Mouse (Mus musculus) heart, embryonic 10.5 days (tissue): ENCODE measurements at regions not wholly inside any gene's neighbourhood (a gene's known extent, or its start where the extent isn't known, plus 50 kb on each side); places are given as distances from the start of the nearest gene placed in this dataset.

ENCODE experiments used
- DNase-seq: peaks from one replicate; pipeline ENCODE4 v3.0.0-alpha.2; 2017; ENCODE audit warnings: low spot score
- H3K27ac ChIP-seq: fragments of 300-500 bp; sonication (generic); 2 replicates; pipeline ENCODE4 v1.5.1; 2016; ENCODE audit warnings: mild to moderate bottlenecking
- H3K27me3 ChIP-seq: fragments of 300-500 bp; sonication (generic); 2 replicates; pipeline ENCODE4 v1.6.1; 2016; ENCODE audit warnings: mild to moderate bottlenecking; ENCODE audit not compliant: poor library complexity, insufficient read depth, severe bottlenecking
- H3K36me3 ChIP-seq: fragments of 300-500 bp; sonication (generic); 2 replicates; pipeline ENCODE4 v1.6.1; 2016; ENCODE audit warnings: mild to moderate bottlenecking, moderate library complexity
- H3K4me1 ChIP-seq: fragments of 300-500 bp; sonication (generic); 2 replicates; pipeline ENCODE4 v1.6.1; 2016; ENCODE audit warnings: mild to moderate bottlenecking
- H3K4me3 ChIP-seq: fragments of 300-500 bp; sonication (generic); 2 replicates; pipeline ENCODE4 v1.5.1; 2016; ENCODE audit warnings: mild to moderate bottlenecking, moderate library complexity
- H3K9me3 ChIP-seq: fragments of 300-500 bp; sonication (generic); 2 replicates; pipeline ENCODE4 v1.6.1; 2016; ENCODE audit warnings: mild to moderate bottlenecking, moderate library complexity
- WGBS: fragments of 180-500 bp; shearing (Covaris S2); methylation state at CpG from one replicate; pipeline ENCODE4 v1.1.7; 2016; 5-methylcytosine and 5-hydroxymethylcytosine counted together

- Histone ChIP-seq H3K36me3 (no peaks in the 10 kb centered on the region), H3K4me3 (no peak overlapping the region), H3K27ac (no peak overlapping the region), H3K4me1 (no peaks in the 10 kb centered on the region), H3K9me3 (no peaks in the 10 kb centered on the region), H3K27me3 (no peaks in the 10 kb centered on the region)
- WGBS = 69% methylated on average over 7 of the region's 7 CpGs
- DNase-seq = no peak
These were observed 151.6 kb upstream of the Lrig3 start for GRCm38 (mm10) chr10:125814191-125814887.

- no peak for DNase-seq
- no peaks in the 10 kb centered on the region for H3K4me1 ChIP-seq
- WGBS = 55% methylated on average over 5 of the region's 5 CpGs
- no peaks in the 10 kb centered on the region for H3K36me3 ChIP-seq
- H3K27me3 ChIP-seq = no peaks in the 10 kb centered on the region
- H3K4me3 ChIP-seq = no peak overlapping the region
- H3K27ac ChIP-seq = no peak overlapping the region
- H3K9me3 ChIP-seq = no peaks in the 10 kb centered on the region
These were observed 133.8 kb upstream of the Lrig3 start for GRCm38 (mm10) chr10:125832134-125832533.

GRCm38 (mm10) chr10:125832764-125833163, 133.2 kb upstream of the Lrig3 start:
- H3K9me3 ChIP-seq = no peaks in the 10 kb centered on the region
- H3K36me3 ChIP-seq = no peaks in the 10 kb centered on the region
- H3K27me3 ChIP-seq = no peaks in the 10 kb centered on the region
- no peak for DNase-seq
- 78% methylated on average over 7 of the region's 7 CpGs for WGBS
- H3K4me1 ChIP-seq = no peaks in the 10 kb centered on the region
- H3K4me3 ChIP-seq = no peak overlapping the region
- H3K27ac ChIP-seq = no peak overlapping the region

- H3K36me3 ChIP-seq = no peaks in the 10 kb centered on the region
- WGBS = 80% methylated on average over 4 of the region's 4 CpGs
These were observed 132.0 kb upstream of the Lrig3 start for GRCm38 (mm10) chr10:125833989-125834388.

GRCm38 (mm10) chr10:125838982-125839381, 127.0 kb upstream of the Lrig3 start:
- 50% methylated on average over 11 of the region's 11 CpGs for WGBS
- no peak overlapping the region for H3K27ac ChIP-seq
- no peaks in the 10 kb centered on the region for H3K4me1 ChIP-seq
- H3K27me3 ChIP-seq = peaks cover 9% of the 10 kb centered on the region; the same call in 1 of the 2 replicates
- no peak for DNase-seq
- no peaks in the 10 kb centered on the region for H3K36me3 ChIP-seq
- H3K9me3 ChIP-seq = no peaks in the 10 kb centered on the region
- no peak overlapping the region for H3K4me3 ChIP-seq

More at GRCm38 (mm10) chr10:125833989-125834388, 132.0 kb upstream of the Lrig3 start:
- Histone ChIP-seq H3K27ac (no peak overlapping the region), H3K4me3 (no peak overlapping the region), H3K9me3 (no peaks in the 10 kb centered on the region), H3K4me1 (no peaks in the 10 kb centered on the region), H3K27me3 (0 out of 2 replicates have a peak, but pooled peaks cover 5% of the 10 kb centered on the region)
- no peak for DNase-seq

GRCm38 (mm10) chr10:125839621-125840141, 126.3 kb upstream of the Lrig3 start:
- H3K27me3 ChIP-seq = peaks cover 9% of the 10 kb centered on the region; the same call in 1 of the 2 replicates
- WGBS = 20% methylated on average over 5 of the region's 5 CpGs
- H3K4me3 ChIP-seq = no peak overlapping the region
- no peak overlapping the region for H3K27ac ChIP-seq
- no peaks in the 10 kb centered on the region for H3K36me3 ChIP-seq
- H3K4me1 ChIP-seq = no peaks in the 10 kb centered on the region
- no peaks in the 10 kb centered on the region for H3K9me3 ChIP-seq
- no peak for DNase-seq

- DNase-seq = no peak
- no peaks in the 10 kb centered on the region for H3K9me3 ChIP-seq
- WGBS = 81% methylated on average over 1 of the region's 1 CpGs
- H3K27me3 ChIP-seq = peaks cover 9% of the 10 kb centered on the region; the same call in 1 of the 2 replicates
- no peak overlapping the region for H3K4me3 ChIP-seq
- H3K4me1 ChIP-seq = peaks cover 5% of the 10 kb centered on the region
- H3K27ac ChIP-seq = no peak overlapping the region
- H3K36me3 ChIP-seq = no peaks in the 10 kb centered on the region
These were observed 125.6 kb upstream of the Lrig3 start for GRCm38 (mm10) chr10:125840388-125840787.

- no peak for DNase-seq
- no peak overlapping the region for H3K27ac ChIP-seq
- 53% methylated on average over 9 of the region's 9 CpGs for WGBS
- peaks cover 6% of the 10 kb centered on the region for H3K4me1 ChIP-seq
- H3K27me3 ChIP-seq = peaks cover 4% of the 10 kb centered on the region; the same call in 1 of the 2 replicates
- H3K36me3 ChIP-seq = no peaks in the 10 kb centered on the region
- no peak overlapping the region for H3K4me3 ChIP-seq
- H3K9me3 ChIP-seq = no peaks in the 10 kb centered on the region
These were observed 121.6 kb upstream of the Lrig3 start for GRCm38 (mm10) chr10:125844336-125844865.

GRCm38 (mm10) chr10:125845014-125845514, 120.9 kb upstream of the Lrig3 start:
- DNase-seq = no peak
- Histone ChIP-seq H3K4me1 (peaks cover 6% of the 10 kb centered on the region), H3K27ac (peak overlapping the region; percentile 9; the same call in 1 of the 2 replicates), H3K9me3 (no peaks in the 10 kb centered on the region), H3K27me3 (peaks cover 4% of the 10 kb centered on the region; the same call in 1 of the 2 replicates), H3K4me3 (peak overlapping the region; percentile 42), H3K36me3 (no peaks in the 10 kb centered on the region)
- WGBS = 13% methylated on average over 19 of the region's 19 CpGs

- Histone ChIP-seq H3K9me3 (no peaks in the 10 kb centered on the region), H3K4me3 (no peak overlapping the region), H3K27me3 (no peaks in the 10 kb centered on the region), H3K27ac (no peak overlapping the region), H3K4me1 (peaks cover under 1% of the 10 kb centered on the region; the same call in 1 of the 2 replicates), H3K36me3 (no peaks in the 10 kb centered on the region)
- WGBS = 49% methylated on average over 9 of the region's 9 CpGs
- no peak for DNase-seq
These were observed 115.6 kb upstream of the Lrig3 start for GRCm38 (mm10) chr10:125850370-125850769.

- no peaks in the 10 kb centered on the region for H3K4me1 ChIP-seq
- no peaks in the 10 kb centered on the region for H3K36me3 ChIP-seq
- no peaks in the 10 kb centered on the region for H3K27me3 ChIP-seq
- no peak overlapping the region for H3K27ac ChIP-seq
- H3K4me3 ChIP-seq = no peak overlapping the region
- WGBS = 83% methylated on average over 9 of the region's 9 CpGs
- no peak for DNase-seq
- H3K9me3 ChIP-seq = no peaks in the 10 kb centered on the region
These were observed 104.2 kb upstream of the Lrig3 start for GRCm38 (mm10) chr10:125861734-125862133.

GRCm38 (mm10) chr10:125866346-125866745, 99.6 kb upstream of the Lrig3 start:
- Histone ChIP-seq H3K27me3 (no peaks in the 10 kb centered on the region), H3K27ac (no peak overlapping the region), H3K36me3 (no peaks in the 10 kb centered on the region), H3K4me3 (no peak overlapping the region), H3K9me3 (no peaks in the 10 kb centered on the region), H3K4me1 (no peaks in the 10 kb centered on the region)
- WGBS = 81% methylated on average over 6 of the region's 6 CpGs
- no peak for DNase-seq

- H3K27ac ChIP-seq = no peak overlapping the region
- DNase-seq = no peak
- H3K27me3 ChIP-seq = no peaks in the 10 kb centered on the region
- no peaks in the 10 kb centered on the region for H3K9me3 ChIP-seq
- no peaks in the 10 kb centered on the region for H3K4me1 ChIP-seq
- no peak overlapping the region for H3K4me3 ChIP-seq
- 77% methylated on average over 3 of the region's 3 CpGs for WGBS
- no peaks in the 10 kb centered on the region for H3K36me3 ChIP-seq
These were observed 81.4 kb upstream of the Lrig3 start for GRCm38 (mm10) chr10:125884563-125884962.
